Mouse (Mus musculus) yolk sac, embryonic 10.5 days (tissue): ENCODE measurements around the gene Sike1.
A peak's percentile ranks its signal among the peaks of the same experiment; 100 is the strongest.

Source experiments
- DNase-seq: peaks from one replicate; pipeline ENCODE4 v3.0.0-alpha.2; 2017; ENCODE audit warnings: low spot score

The Sike1 gene

DNA sequence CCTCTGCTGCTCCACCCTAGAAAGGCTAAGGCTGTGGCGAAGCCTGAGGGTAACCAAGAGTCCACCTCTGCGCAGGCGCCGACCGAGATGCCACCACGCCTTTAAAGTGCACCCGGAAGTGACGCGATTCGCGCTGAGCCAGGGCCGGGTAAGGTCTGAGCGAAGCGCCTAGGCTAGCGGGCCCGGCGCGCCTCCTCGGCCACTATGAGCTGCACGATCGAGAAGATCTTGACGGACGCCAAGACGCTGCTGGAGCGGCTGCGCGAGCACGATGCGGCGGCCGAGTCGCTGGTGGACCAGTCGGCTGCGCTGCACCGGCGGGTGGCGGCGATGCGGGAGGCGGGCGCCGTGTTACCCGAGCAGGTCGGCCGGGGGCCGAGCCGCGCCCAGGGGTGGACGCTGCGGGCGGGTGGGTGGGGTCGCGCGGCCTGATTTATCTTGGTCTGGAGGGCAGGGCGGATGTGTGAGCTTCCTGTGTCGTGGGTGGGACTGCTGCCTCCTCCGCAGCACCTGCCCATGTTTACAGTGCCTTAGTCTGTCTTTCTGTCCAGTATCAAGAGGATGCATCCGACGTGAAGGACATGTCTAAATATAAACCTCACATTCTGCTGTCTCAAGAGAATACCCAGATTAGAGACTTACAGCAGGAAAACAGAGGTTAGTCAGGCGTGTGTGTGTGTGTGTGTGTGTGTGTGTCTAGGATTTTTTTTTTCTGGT lies at the start of gene Sike1:
TSS of gene Sike1 (plus strand) at position 104 of the 717 bp plus-strand sequence.
- DNase-seq, result peak; percentile 93

DNA sequence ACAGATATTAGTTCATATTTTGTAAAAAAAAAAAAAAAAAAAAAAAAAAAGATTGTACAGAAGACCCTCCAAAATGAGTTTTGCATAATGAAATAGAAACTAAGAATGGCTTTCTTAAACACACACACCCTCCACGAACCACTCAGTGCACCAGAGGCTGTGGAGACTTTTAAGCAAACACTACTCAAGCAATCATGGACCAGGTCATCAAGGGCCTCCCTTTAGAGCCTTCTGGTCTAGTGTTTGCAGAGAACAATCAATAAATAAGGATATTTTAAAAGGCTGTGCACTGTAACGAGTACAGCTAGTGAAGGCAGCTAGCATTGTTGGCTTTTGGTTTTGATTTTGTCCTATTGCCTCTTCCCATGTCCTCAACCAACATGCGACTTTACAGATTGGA lies 49.2 kb upstream of the Sike1 start:
- no peak for DNase-seq

DNA sequence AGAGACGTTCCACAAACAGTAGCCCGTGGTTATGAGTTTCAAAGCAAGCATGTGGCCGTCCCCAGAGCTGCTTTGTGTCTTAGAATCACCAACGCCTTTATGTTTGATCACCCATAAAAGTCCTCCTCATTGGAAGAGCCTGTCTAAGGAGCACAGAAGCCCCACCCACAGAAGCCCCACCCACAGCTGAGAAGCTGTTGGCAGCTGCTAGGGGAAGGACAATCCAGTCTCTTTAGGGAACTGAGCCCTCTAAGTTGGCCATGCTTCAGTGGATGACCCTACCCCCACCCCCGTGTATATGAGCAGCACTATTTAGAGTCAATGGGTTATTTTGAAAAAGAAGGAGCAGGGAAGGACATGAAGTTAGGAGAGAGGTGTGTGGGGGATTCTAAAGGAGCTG lies 48.6 kb upstream of the Sike1 start:
- no peak for DNase-seq

DNA sequence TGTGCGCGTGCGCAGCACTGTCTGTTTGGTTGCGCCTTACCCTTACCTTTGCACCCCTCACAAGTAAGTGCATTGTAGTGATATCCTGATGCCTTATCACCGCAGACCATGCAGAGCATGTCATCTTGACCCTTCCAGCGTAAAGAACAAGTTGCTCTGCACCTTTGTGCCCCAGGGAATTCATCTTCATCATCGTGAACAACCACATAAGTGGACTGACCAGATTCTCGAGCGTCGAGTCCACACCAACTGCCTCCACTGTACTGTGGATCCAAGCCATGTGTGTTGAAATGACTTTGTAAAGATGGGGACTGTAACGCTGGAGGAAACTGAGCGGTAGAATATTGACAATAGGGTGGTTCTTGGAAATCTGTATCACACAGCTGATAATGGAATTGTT lies 41.0 kb upstream of the Sike1 start:
- no peak for DNase-seq

DNA sequence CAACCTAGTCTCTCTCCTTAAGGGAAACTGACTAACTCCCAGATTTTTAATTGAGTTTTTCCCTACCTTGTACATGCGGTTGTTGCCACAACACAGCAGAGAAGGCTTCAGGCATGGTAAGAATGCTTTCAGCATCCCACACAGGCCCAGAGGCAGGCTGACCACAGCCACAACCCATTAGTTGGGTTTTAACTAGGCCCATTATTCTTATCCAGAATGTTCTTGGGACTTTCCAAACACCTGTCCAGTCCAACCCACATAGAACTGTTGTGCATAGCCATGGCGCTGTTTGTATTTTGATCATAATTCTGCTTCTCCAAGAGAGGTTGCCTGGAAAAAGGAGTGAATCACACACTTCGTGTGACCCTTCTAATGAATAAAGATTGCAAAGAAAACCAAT lies 40.4 kb upstream of the Sike1 start:
- DNase-seq, result no peak

DNA sequence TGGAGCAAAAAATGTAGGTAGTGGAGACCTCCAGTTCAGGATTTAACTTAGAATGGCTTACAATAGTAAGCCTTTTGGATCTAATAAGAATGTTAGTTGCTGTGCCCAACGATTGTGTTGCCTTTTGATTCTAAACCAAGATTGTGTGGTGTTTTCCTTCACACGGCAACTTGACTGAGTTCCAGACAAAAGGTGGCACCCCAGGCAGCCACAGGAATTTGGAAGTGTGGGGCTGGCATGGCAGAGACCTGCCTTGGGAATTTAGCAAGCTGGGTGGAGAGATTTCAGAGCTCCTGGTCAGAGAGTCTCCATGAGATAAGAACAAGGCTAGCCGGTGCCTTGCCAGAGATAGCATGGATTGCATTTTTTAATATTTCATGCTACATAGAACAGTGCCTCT lies 39.9 kb upstream of the Sike1 start:
- DNase-seq, result no peak

DNA sequence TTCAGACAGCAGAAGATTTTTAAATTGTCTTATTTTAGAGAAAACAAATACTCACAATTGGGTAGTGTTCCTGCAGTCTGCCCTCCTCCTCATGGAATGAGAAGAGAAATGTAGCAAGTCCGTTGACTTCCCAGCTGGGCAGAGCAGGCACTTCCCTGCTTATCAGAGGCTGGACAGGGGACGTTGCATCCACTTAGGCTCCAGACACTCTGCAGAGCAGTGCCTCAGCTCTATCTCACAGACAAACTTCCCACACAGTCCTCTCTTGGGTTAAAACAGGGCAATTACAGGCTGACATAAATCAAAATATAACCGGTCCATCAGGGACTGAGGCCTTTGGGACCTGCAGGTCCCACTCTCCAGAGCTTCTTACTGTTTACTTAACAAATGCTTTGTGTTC lies 31.5 kb upstream of the Sike1 start, which contains the start of gene Nr1h5:
TSS of gene Nr1h5 (minus strand) at position 101 of the 400 bp plus-strand sequence.
- DNase-seq, result peak; percentile 25

DNA sequence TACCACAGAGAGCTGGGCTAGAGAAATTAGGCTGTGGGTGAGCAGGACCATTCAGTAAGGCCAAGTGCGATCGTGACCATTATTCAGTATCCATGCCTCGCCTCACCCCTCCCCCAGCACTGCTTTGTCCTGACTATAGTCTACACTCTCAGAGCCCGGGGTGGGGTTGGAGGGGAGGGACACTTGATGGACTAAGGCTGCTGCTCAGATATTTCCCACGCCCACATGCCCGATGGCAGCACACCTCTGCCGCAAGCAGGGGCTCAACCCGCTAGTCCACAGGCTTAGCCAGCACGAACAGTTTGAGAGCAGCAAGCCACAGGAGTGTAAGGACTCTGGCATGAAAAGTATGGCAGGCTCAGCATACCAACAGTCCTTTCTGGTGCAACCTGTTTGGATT lies 25.4 kb upstream of the Sike1 start:
- peak; percentile 4 for DNase-seq

DNA sequence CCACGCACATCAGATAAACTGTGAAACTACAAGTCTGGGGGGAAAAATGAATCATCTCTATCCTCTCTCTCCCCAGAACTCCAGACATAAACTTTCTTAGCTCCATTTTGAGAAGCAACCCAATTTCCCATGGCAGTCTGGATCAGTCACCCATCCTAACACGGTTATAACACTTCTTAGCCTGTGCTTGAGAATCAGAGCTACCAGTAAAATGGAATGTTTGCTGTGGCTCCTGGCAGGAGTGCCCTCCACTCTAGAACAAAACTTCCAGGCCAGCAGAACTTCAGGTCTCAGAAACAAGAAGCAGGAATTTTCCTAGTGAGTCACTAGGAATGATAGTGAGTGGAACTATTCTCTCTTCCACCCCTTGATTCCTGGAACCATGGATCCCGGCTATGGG lies 25.0 kb upstream of the Sike1 start:
- DNase-seq, result no peak

DNA sequence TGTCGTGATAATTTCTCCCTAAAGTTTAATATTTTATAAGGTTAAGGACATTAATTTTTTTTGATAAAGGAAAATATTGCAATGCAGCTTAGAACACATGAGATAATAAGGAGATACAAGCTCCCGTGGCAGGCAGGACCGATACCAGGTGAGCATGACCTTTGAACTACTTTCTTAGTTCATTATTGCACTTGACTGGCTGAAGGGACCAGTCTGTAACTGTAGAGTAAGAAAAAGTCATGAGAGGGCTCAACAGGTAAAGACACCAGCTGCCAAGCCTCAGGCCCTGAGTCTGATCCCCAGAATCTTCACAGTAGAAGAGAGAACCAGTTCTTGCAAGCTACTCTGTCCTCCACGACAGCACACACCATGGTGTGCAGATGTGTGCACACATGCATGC lies 18.6 kb upstream of the Sike1 start:
- DNase-seq, result no peak

DNA sequence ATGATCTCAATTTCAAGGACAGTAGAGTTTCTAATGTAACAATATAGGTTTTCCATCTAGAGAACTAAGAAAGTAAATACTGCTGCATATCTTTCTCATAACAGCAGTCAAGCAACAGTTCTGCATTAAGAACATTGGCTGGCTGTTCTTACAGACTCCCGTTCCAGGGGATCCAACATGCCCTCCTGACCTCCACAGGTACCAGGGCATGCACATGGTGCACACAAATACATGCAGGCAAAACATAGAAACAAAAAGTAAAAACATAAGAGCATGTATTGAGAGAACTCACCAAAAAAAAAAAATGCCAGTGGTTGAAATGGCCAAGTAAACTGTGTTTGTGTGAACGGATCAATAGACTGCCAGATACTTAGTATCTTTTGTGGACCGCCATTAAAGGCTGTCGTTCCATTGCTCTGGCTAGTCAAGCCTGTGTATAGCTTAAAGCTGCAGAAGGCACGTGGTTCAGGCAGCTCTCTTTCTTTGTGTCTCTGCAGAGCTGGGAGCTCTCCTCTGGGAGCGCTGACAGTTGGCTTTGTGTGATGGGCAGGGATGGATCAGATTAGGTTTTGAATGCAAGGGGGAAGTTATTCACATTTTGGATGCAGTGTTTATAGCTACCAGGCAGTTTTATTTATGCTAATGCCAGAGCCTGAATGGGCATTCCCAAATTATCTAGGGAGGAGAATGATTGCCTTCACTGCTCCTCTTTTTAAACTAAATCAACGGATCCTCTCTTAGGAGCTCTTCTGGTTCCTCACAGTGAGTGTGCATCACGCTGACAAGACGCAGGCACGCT lies 15.8 kb upstream of the Sike1 start:
- peak; percentile 56 for DNase-seq

DNA sequence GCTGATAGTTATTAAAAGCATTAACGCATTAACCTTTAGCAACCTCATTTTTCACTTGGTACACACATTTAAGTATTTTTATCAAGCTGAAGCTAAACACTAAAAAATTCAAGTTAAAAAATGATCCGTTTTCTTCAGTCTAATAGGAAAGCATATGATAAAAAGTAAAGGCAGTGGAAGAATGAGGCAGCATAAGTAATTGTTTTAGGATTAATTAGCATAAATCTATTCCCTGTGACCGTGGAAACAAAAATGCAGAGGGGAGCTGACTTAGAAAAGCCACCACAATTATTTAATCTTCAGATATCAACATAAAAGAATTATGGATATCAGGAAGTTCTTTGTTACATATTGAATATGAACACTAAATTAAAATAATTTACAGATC lies 15.2 kb upstream of the Sike1 start:
- no peak for DNase-seq

DNA sequence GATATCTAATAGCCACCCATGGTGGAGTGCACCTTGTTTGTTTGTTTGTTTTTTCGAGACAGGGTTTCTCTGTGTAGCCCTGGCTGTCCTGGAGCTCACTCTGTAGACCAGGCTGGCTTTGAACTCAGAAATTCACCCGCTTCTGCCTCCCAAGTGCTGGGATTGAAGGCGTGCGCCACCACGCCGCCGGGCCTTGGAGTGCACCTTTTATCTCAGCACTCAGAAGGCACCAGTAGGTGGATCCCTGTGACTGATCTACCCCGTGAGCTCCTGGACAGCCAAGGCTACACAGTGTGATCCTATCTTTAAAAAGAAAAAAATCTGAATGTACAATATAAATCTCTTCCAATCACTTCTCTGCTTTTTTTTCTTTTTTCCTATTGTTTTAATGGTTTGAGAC lies 4.5 kb upstream of the Sike1 start:
- no peak for DNase-seq

DNA sequence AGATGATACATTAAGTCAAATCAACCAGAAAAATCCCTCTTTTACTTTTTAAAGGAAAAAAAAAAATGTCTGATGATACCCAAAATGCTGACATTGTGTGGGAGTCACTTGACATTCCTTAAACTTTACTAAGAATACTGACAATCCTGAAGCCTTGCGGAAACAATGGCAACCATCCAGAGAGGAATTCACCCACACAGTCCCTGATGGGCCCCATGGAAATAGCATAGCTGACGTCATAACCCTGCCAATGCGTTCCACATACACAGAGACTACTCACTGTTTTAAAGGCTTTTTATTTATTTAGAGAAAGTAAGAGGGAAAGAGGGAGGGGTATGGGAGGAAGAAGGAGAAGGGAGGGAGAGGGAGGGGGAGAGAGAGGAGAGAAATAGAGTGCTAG lies 2.6 kb upstream of the Sike1 start:
- DNase-seq, result no peak

DNA sequence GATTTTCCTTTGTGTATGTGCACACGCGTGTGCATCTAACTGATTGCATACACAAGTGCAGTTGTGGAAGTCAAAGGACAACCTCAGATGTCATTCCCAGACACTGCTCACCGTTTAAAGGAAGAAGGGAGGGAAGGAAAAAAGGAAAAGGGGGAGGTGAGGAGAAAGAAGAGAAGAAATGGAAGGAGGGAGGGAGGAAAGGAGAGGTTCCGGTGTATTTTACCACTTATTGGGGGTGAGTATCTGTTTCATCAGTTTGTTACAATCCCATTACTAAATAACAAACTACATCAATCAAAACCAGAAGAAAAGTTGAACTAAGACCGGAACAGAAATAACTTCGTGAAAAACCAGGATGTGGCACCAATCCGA lies 289 bp upstream of the Sike1 start:
- no peak for DNase-seq

DNA sequence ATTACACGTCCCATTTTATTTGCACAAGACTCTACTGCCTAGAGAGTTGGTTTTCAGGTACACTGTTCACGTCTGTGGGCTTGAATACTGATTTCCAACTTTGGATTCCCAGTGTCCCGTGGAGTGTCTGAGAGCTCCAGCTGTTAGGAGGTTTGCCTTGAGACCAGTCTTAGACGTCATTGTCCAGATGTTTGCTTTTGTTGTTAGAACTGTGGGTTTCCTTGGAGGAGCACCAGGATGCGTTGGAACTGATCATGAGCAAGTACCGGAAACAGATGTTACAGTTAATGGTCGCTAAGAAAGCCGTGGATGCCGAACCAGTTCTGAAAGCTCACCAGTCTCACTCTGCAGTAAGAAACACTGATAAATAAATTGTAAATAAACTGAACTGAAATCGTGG lies 1.5 kb downstream of the Sike1 start:
- DNase-seq, result no peak

DNA sequence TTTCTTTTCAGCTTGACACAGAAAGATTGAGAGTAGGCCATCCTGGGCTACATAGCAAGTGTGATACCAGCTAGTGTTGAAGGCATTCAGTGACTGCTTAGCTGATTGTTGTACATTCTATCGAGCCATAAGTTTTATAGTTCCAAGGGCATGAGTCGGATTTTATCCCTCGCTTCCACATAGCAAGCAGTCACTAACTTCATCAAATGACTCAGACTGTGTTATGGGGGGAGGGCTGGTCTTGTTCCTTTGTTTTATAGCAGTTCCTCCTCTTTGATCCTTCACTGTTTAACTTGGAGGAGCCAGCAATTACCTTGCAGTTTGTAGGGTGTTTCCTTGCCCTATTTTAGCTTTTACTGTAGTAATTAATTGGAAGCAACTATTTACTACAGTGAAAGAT lies 2.1 kb downstream of the Sike1 start:
- DNase-seq, result no peak

DNA sequence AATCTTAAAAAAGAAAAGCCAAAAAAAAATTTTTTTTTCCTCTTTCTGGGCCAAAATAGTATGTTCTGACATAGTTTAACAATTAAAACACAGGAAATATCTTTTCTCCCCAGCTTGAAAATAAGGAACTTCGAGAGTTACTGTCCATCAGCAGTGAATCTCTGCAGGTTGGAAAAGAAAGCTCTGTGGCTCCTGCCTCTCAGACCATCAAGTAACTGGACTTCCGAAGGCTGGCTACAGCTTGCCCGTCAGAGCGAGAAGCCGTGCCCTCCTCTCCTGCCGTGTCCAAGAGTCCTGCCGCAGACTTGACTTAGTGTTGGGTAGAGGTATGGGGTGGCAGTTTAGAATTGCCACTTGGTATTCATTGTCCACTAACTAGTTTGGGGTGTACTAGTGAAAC lies 6.1 kb downstream of the Sike1 start:
- no peak for DNase-seq

DNA sequence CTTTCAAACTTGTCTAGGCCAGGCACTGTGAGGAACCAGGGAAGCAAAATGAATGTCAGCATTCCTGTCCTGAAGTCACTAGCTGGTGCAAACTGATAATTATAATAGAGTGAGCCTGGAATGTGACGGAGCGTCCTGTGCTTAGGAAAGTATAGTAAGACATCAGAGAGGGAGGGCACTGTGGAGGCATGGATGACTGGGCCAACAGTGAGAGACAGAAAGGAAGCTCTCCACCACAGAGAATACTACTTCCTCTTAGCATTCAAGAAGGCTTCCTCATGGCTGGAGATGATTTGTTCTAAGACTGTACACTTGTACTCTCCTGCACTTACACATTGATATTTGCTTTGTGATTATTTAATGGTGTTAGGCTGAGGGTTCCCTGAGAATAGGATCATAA lies 21.8 kb downstream of the Sike1 start:
- no peak for DNase-seq

DNA sequence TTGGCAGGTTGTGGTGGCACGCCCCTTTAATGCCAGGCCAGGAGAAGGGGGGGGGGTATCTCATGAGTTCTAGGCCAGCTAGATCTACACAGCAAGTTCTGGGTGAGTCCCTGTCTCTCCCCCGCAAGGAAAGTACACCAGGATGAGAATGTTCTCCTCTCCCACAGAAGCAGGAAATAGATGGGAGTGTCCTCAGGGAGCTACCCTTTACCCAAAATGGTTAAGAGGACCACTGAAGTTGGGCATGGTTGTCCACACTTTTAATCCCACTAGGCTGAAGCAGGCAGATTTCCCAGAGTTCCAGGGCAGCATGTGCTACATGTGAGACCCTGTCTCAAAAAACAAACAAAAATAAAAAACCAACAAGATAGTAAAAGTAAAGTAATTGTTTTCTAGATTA lies 24.0 kb downstream of the Sike1 start:
- no peak for DNase-seq

DNA sequence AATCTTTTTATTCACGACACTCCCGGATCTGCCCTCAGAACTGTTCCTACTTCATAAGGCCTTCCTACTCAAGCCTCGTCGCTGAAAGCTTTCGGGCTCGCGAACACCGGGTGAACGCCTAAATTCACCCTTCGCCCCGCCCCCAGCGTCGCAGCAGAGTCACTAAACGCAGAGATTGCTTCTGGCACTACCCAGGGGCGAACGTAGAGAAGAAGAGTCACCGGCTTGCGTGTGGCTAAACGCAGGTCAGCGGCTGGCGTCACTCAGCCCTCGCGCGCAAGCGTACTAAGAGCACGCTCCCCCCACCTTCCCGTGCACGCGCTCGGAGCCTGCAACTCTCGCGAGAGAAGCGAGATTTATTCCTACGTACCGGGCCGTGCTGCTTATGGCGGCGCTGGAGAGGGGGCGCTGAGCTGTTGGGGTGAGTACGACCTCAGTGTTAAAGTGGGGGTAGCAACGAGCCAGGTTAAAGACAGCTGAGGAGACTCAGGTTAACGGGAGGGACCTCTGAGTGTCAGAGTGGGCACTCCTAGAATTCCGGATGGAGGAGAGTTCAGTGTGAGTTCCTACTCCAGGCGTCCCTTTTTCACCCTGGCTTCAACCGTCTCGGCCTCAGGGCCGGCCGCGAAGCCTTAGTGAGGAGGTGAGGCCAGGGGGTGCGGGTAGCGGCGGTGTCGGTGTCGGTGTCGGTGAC lies 24.9 kb downstream of the Sike1 start, which contains the start of gene Csde1:
TSS of gene Csde1 (plus strand) at position 178 of the 694 bp plus-strand sequence.
- peak; percentile 95 for DNase-seq

DNA sequence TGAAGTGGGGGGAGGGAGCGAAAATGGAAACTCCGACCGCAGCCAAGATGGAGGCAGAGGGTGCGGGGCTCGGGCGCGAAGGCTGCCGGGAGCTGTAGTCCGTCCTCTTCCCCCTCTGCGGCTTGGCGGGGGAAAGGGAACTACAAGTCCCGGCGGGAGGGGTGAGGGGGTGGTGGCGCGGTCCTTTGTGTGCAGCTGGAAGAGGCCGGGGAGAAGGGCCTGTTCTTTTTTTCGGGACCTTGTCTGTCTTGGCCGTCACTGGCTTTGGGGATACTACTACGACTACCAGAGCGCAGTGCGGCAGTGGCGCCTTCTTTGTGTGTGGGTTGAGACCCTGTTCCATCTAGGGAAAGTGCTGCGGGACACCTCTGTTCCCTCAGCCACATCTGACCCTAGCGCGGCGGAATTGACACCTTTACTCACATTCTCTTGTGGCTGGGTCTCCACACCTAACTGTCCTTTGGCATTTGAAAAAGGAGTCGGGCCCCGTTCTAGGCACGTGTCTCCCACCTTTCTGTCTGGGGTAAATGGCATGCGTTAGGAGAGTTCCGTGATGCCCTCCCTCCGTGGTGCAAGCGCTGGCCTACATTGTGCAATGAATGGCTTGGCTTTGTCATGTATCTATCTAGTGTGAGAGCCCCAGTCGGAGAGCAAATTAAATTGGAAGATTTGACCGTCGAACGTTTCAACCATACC lies 25.6 kb downstream of the Sike1 start:
- DNase-seq, result peak; percentile 93
